Mouse (Mus musculus): Measurements from ENCODE around the gene Prdm4.

Gene Prdm4

DNA sequence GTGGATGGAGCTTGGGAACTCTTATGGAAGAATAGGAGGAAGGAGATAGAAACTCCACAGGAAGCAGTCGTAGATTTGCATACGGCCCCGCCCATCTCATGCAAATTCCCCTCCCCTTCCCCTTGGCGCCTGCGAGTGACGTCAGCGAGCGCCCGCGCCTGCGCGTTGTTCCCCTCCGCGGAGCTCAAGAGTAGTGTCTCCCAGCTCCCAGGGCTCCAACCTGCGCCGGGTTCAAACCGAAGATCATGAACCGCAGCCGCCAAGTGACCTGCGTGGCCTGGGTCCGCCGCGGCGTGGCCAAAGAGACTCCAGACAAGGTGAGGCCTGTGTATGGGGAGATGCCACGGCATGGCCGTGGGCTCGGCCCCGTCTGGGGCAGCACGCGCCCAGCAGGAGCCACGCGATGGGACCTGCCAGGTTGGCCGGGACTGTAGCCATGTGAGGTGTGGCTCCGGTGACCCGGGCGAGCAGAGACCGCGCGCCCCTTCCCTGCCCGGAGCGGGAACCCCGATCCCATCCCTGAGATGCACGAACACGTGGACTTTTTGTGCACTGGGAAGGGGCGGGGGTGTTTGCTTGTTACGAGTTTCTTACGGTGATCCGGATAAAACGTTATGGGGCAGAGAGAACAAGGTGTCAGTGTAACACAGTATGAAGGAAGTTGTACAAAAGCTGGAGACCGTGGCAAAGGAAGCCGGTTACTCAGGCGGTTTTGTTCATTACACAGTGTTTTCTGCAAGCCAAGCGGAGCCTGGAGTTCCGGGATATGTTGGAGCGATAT is 45.1 kb downstream of the Prdm4 start:
- ATAC-seq (ENCODE audit: low TSS enrichment): peak; percentile 99

- ATAC-seq (ENCODE audit: low TSS enrichment): no peak
These were observed 70.7 kb downstream of the Prdm4 start for GRCm38 (mm10) chr10:85846105-85846862.
